Mouse (Mus musculus): Measurements from ENCODE around the gene Slc24a3. TPM values are rescaled to one million over a fixed set of nuclear protein-coding genes. Genes with fewer than 3 reads are reported as not detected.

Slc24a3 gene
- polyA plus RNA-seq, 1 experiment from 2014 or later: 14.9 TPM

DNA sequence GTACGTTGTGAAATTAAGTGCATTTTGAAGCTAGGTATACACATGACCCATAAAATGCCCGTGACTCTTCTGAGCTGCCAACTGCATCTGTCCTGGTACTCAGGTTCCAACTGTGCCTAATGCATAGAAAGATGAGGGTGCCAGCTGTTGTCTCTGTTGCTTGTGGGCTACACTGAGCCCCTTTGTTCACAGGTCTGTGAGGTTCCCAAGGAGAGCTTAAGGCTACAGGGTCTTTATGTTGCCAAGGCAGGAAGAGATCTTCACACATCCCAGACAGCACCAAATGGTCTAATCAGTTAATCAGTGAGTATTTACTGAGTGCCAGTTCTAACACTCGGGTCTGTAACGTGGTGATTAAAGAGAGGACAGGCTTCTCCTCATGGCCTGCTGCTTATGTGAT, 369.4 kb downstream of the Slc24a3 start:
- Histone ChIP-seq H3K36me3 (no peaks in the 10 kb centered on the region), H3K27ac (replicated peaks) (no peak overlapping the region), H3K9ac (no peak overlapping the region), H3K9me3 (no peaks in the 10 kb centered on the region), H3K4me1 (replicated peaks) (no peaks in the 10 kb centered on the region), H3K4me3 (no peak overlapping the region), H3K4me2 (no peak overlapping the region), H3K27me3 (no peaks in the 10 kb centered on the region)
- no peak for ATAC-seq (ENCODE audit: low read depth)
- WGBS: 56% methylated on average over 4 of the region's 4 CpGs

GRCm38 (mm10) chr2:145541695-145542094, 374.1 kb downstream of the Slc24a3 start:
- H3K27ac ChIP-seq (replicated peaks): no peak overlapping the region
- H3K9me3 ChIP-seq: no peaks in the 10 kb centered on the region
- H3K4me2 ChIP-seq: no peak overlapping the region
- no peak overlapping the region for H3K9ac ChIP-seq
- 81% methylated on average over 1 of the region's 1 CpGs for WGBS
- no peaks in the 10 kb centered on the region for H3K4me1 ChIP-seq (replicated peaks)
- H3K4me3 ChIP-seq: no peak overlapping the region
- no peaks in the 10 kb centered on the region for H3K36me3 ChIP-seq
- ATAC-seq (ENCODE audit: low read depth): no peak
- no peaks in the 10 kb centered on the region for H3K27me3 ChIP-seq

- H3K4me1 ChIP-seq (replicated peaks): no peaks in the 10 kb centered on the region
- no peak for ATAC-seq (ENCODE audit: low read depth)
- WGBS: 91% methylated on average over 3 of the region's 3 CpGs
- H3K36me3 ChIP-seq: no peaks in the 10 kb centered on the region
- no peak overlapping the region for H3K4me2 ChIP-seq
- H3K4me3 ChIP-seq: no peak overlapping the region
- H3K27ac ChIP-seq (replicated peaks): no peak overlapping the region
- H3K27me3 ChIP-seq: no peaks in the 10 kb centered on the region
- H3K9me3 ChIP-seq: no peaks in the 10 kb centered on the region
- H3K9ac ChIP-seq: no peak overlapping the region
Measured at GRCm38 (mm10) chr2:145546071-145546470, 378.5 kb downstream of the Slc24a3 start.

DNA sequence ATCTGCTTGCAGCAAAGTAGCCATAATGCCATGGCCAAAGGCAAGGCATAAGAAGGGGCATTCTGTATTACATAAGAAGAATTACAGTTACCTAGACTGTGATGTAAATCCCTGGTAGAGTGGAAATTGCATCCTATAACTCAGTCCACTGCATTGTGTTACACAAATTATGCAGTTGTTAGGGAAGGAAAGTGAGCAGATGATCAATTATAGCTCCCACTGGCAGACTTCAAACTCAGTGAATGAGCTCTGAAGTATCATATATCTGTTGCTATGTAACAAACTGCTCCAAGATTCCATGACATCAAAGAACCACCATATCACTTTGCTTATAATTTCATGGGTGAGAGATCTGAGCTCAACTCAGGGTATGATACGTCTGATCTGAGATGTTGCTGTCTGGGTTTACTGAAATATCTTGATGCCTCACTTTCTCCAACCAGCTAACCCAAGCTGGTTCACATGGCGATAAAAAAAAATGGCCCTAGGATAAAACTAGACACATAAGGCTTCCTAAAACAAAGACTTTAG, 387.2 kb downstream of the Slc24a3 start:
- no peak overlapping the region for H3K4me2 ChIP-seq
- H3K9me3 ChIP-seq: no peaks in the 10 kb centered on the region
- H3K4me1 ChIP-seq (replicated peaks): no peaks in the 10 kb centered on the region
- H3K9ac ChIP-seq: no peak overlapping the region
- no peaks in the 10 kb centered on the region for H3K27me3 ChIP-seq
- no peak overlapping the region for H3K4me3 ChIP-seq
- no peak overlapping the region for H3K27ac ChIP-seq (replicated peaks)
- H3K36me3 ChIP-seq: no peaks in the 10 kb centered on the region
- ATAC-seq (ENCODE audit: low read depth): no peak
- WGBS: 86% methylated on average over 2 of the region's 2 CpGs

DNA sequence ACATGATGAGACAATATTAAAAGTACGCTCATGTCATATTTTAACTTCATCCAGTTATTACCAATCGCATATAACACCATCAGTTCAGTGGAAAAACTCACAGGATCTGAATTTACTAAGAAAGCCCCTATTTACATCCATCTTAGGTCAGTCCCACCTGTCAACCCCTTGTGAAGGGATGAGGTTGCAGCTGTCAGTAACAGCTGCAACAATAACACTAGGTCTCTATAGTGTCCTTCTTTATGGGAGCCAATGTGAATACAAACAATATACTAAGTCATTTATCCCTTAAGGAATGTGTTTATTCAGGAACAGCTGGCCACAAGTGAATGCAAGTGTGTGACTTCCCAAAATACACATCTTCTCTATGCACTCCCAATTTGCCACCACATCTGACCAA, 388.2 kb downstream of the Slc24a3 start:
- 92% methylated on average over 2 of the region's 2 CpGs for WGBS
- Histone ChIP-seq H3K9ac (no peak overlapping the region), H3K4me1 (replicated peaks) (no peaks in the 10 kb centered on the region), H3K4me3 (no peak overlapping the region), H3K27me3 (no peaks in the 10 kb centered on the region), H3K4me2 (no peak overlapping the region), H3K27ac (replicated peaks) (no peak overlapping the region), H3K9me3 (no peaks in the 10 kb centered on the region), H3K36me3 (no peaks in the 10 kb centered on the region)
- ATAC-seq (ENCODE audit: low read depth): no peak

DNA sequence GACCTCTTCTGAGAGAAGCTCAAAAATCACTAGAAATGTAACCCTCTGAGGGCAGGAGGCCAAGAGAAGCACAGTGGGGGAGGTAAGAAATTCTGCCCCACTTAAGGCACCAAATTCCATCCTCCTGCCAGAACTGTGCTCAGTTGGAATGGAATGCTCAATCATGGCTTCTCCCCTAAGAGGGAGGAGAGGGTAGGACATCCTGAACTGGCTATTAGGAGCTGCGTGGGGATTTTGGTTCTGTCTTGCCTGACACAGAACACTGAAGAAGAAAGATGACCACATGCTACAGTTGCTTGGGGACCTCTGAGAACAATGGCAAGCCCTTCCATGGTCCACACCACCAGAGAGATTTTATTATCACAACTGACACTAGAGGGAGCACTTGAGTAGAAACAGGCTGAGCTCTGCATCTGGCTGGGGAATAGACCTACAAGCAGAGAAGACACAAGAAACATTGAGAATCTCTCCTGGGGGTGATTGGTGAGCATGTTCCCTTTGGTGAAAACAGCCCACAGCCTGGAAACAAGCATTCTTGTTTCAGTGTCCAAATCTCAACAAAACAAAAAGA, 389.9 kb downstream of the Slc24a3 start:
- H3K4me2 ChIP-seq: no peak overlapping the region
- H3K4me1 ChIP-seq (replicated peaks): no peaks in the 10 kb centered on the region
- ATAC-seq (ENCODE audit: low read depth): no peak
- WGBS: 27% methylated on average over 1 of the region's 1 CpGs
- no peak overlapping the region for H3K4me3 ChIP-seq
- H3K27me3 ChIP-seq: no peaks in the 10 kb centered on the region
- no peak overlapping the region for H3K9ac ChIP-seq
- no peak overlapping the region for H3K27ac ChIP-seq (replicated peaks)
- no peaks in the 10 kb centered on the region for H3K9me3 ChIP-seq
- no peaks in the 10 kb centered on the region for H3K36me3 ChIP-seq

DNA sequence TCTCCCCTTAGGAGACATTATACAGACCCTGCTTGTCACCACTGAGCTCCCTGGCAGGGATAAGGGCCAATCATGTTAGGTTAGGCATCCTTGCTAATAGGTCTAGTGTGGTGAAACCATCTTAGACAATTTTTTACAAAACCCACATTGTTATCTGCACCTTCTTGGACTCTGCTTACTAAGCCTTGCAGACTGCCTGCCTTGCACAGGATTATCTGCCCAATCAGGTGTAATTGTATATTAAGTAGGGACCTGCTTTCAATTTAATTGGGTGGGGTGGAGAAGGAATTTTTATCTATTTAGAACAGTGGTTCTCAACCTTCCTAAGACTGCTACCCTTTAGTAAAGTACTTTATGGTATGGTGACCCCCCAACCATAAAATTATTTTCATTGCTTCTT, 394.9 kb downstream of the Slc24a3 start:
- Histone ChIP-seq H3K4me1 (replicated peaks) (no peaks in the 10 kb centered on the region), H3K27ac (replicated peaks) (no peak overlapping the region), H3K36me3 (no peaks in the 10 kb centered on the region), H3K4me2 (no peak overlapping the region), H3K27me3 (no peaks in the 10 kb centered on the region), H3K4me3 (no peak overlapping the region), H3K9me3 (no peaks in the 10 kb centered on the region), H3K9ac (no peak overlapping the region)
- no peak for ATAC-seq (ENCODE audit: low read depth)

- no peak overlapping the region for H3K4me2 ChIP-seq
- H3K9me3 ChIP-seq: no peaks in the 10 kb centered on the region
- ATAC-seq (ENCODE audit: low read depth): no peak
- H3K27ac ChIP-seq (replicated peaks): no peak overlapping the region
- no peaks in the 10 kb centered on the region for H3K36me3 ChIP-seq
- H3K4me3 ChIP-seq: no peak overlapping the region
- no peaks in the 10 kb centered on the region for H3K4me1 ChIP-seq (replicated peaks)
- 79% methylated on average over 8 of the region's 8 CpGs for WGBS
- no peaks in the 10 kb centered on the region for H3K27me3 ChIP-seq
- no peak overlapping the region for H3K9ac ChIP-seq
Measured at GRCm38 (mm10) chr2:145564596-145564995, 397.0 kb downstream of the Slc24a3 start.

DNA sequence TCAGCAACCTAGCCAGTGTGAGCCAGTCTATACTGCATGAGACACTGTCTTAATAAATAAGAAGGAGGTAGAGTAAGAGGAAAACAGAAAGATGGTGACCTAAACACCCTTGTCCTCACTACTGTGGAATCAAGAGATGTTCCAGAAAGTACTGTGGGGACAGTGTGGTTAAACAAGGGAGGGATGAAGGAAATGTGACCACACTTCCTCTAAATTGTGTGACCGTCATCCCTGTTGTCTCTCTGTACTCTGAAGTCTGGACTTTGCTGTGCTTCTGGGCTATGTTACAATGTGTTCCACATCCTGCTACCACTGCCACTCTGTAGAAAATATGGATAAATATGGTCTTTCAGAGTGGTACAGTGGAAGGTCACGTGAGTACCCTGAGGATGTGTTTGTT, 399.4 kb downstream of the Slc24a3 start:
- no peak overlapping the region for H3K27ac ChIP-seq (replicated peaks)
- H3K36me3 ChIP-seq: no peaks in the 10 kb centered on the region
- H3K27me3 ChIP-seq: no peaks in the 10 kb centered on the region
- H3K4me3 ChIP-seq: no peak overlapping the region
- H3K4me2 ChIP-seq: no peak overlapping the region
- no peak overlapping the region for H3K9ac ChIP-seq
- 80% methylated on average over 2 of the region's 2 CpGs for WGBS
- H3K9me3 ChIP-seq: no peaks in the 10 kb centered on the region
- no peaks in the 10 kb centered on the region for H3K4me1 ChIP-seq (replicated peaks)
- ATAC-seq (ENCODE audit: low read depth): no peak

GRCm38 (mm10) chr2:145571943-145572342, 404.4 kb downstream of the Slc24a3 start:
- no peak overlapping the region for H3K9ac ChIP-seq
- no peaks in the 10 kb centered on the region for H3K36me3 ChIP-seq
- no peaks in the 10 kb centered on the region for H3K4me1 ChIP-seq (replicated peaks)
- H3K4me3 ChIP-seq: no peak overlapping the region
- WGBS: 69% methylated on average over 3 of the region's 3 CpGs
- no peak overlapping the region for H3K4me2 ChIP-seq
- H3K27me3 ChIP-seq: no peaks in the 10 kb centered on the region
- ATAC-seq (ENCODE audit: low read depth): no peak
- no peak overlapping the region for H3K27ac ChIP-seq (replicated peaks)
- H3K9me3 ChIP-seq: no peaks in the 10 kb centered on the region

- Histone ChIP-seq H3K9ac (no peak overlapping the region), H3K36me3 (no peaks in the 10 kb centered on the region), H3K27ac (replicated peaks) (no peak overlapping the region), H3K4me3 (no peak overlapping the region), H3K4me1 (replicated peaks) (no peaks in the 10 kb centered on the region), H3K9me3 (no peaks in the 10 kb centered on the region), H3K4me2 (no peak overlapping the region), H3K27me3 (no peaks in the 10 kb centered on the region)
- 94% methylated on average over 4 of the region's 4 CpGs for WGBS
- no peak for ATAC-seq (ENCODE audit: low read depth)
Measured at GRCm38 (mm10) chr2:145574148-145574547, 406.6 kb downstream of the Slc24a3 start.

- ATAC-seq (ENCODE audit: low read depth): no peak
- no peaks in the 10 kb centered on the region for H3K36me3 ChIP-seq
- H3K27me3 ChIP-seq: no peaks in the 10 kb centered on the region
- H3K27ac ChIP-seq (replicated peaks): no peak overlapping the region
- WGBS: 75% methylated on average over 3 of the region's 3 CpGs
- H3K9me3 ChIP-seq: no peaks in the 10 kb centered on the region
- no peak overlapping the region for H3K9ac ChIP-seq
- H3K4me3 ChIP-seq: no peak overlapping the region
- no peak overlapping the region for H3K4me2 ChIP-seq
- H3K4me1 ChIP-seq (replicated peaks): no peaks in the 10 kb centered on the region
Measured at GRCm38 (mm10) chr2:145583103-145583502, 415.5 kb downstream of the Slc24a3 start.

- ATAC-seq (ENCODE audit: low read depth): no peak
Measured at GRCm38 (mm10) chr2:145585437-145585836, 417.9 kb downstream of the Slc24a3 start.

More at GRCm38 (mm10) chr2:145585437-145585836, 417.9 kb downstream of the Slc24a3 start:
- no peak overlapping the region for H3K9ac ChIP-seq
- H3K4me2 ChIP-seq: no peak overlapping the region
- no peaks in the 10 kb centered on the region for H3K9me3 ChIP-seq
- H3K27ac ChIP-seq (replicated peaks): no peak overlapping the region
- no peaks in the 10 kb centered on the region for H3K4me1 ChIP-seq (replicated peaks)
- H3K4me3 ChIP-seq: no peak overlapping the region
- 85% methylated on average over 3 of the region's 3 CpGs for WGBS
- no peaks in the 10 kb centered on the region for H3K36me3 ChIP-seq
- H3K27me3 ChIP-seq: no peaks in the 10 kb centered on the region
